Mouse (Mus musculus) heart, postnatal 0 days (tissue): Measurements from ENCODE around the gene Pold2. TPM values are rescaled to one million over a fixed set of nuclear protein-coding genes. Genes with fewer than 3 reads are reported as not detected.
A peak's percentile ranks its signal among the peaks of the same experiment; 100 is the strongest.

Source experiments
- ATAC-seq: fragments of 200-750 bp; cut with Nextera tagmentation; 2 replicates; pipeline ENCODE4 v1.8.0; 2017; ENCODE audit warnings: low read depth, moderate number of reproducible peaks, moderate library complexity; ENCODE audit not compliant: insufficient read depth
- DNase-seq: peaks from one replicate; pipeline ENCODE4 v3.0.0-alpha.2; 2016; ENCODE audit warnings: low spot score
- H3K27ac ChIP-seq: fragments of 300-500 bp; sonication (generic); 2 replicates; pipeline ENCODE4 v1.5.1; 2014; ENCODE audit warnings: low read depth, mild to moderate bottlenecking
- H3K27me3 ChIP-seq: fragments of 300-500 bp; sonication (generic); 2 replicates; pipeline ENCODE4 v1.6.1; 2014; ENCODE audit warnings: low read length, mixed read lengths; ENCODE audit not compliant: control insufficient read depth, insufficient read depth
- H3K36me3 ChIP-seq: fragments of 300-500 bp; sonication (generic); replicated peaks from 2 replicates; pipeline ENCODE4 v1.6.1; 2014; ENCODE audit warnings: low read length, mixed read lengths; ENCODE audit not compliant: control insufficient read depth, insufficient read depth
- H3K4me1 ChIP-seq: fragments of 300-500 bp; sonication (generic); 2 replicates; pipeline ENCODE4 v1.6.1; 2014; ENCODE audit warnings: antibody characterized with exemption; ENCODE audit not compliant: control insufficient read depth, insufficient read depth
- H3K4me2 ChIP-seq: fragments of 300-500 bp; sonication (generic); 2 replicates; pipeline ENCODE4 v1.6.1; 2014; ENCODE audit warnings: low read depth, mild to moderate bottlenecking, low read length, moderate library complexity
- H3K4me3 ChIP-seq: fragments of 300-500 bp; sonication (generic); 2 replicates; pipeline ENCODE4 v1.5.1; 2014; ENCODE audit warnings: low read depth, low read length
- H3K9ac ChIP-seq: fragments of 300-500 bp; sonication (generic); replicated peaks from 2 replicates; pipeline ENCODE4 v1.6.1; 2014; ENCODE audit warnings: low read depth, low read length, mixed read lengths
- H3K9me3 ChIP-seq: fragments of 300-500 bp; sonication (generic); replicated peaks from 2 replicates; pipeline ENCODE4 v1.6.1; 2016; ENCODE audit warnings: low read length; ENCODE audit not compliant: control insufficient read depth
- CTCF ChIP-seq: IDR thresholded peaks from 2 replicates; pipeline ENCODE4 v1.5.1; 2016; ENCODE audit warnings: antibody characterized with exemption, control low read depth, low read depth
- EP300 ChIP-seq: IDR thresholded peaks from 2 replicates; pipeline ENCODE4 v1.6.1; 2016; ENCODE audit warnings: antibody characterized with exemption, low read depth
- WGBS: fragments of 180-500 bp; shearing (Covaris S2); extraction: QIAGEN DNeasy Blood & Tissue Kit; methylation state at CpG from one replicate; pipeline ENCODE4 v1.1.7; 2014; 5-methylcytosine and 5-hydroxymethylcytosine counted together
- polyA plus RNA-seq: library from polyadenylated mRNA; unstranded; fragments of >200 nt; fragmentation: Nextera tagmentation; extraction: Ambion mirVana; gene quantifications from 2 replicates; pipeline ENCODE4 v1.2.1, GENCODE M21; 2015
- total RNA-seq: library from RNA; depleted of rRNA; stranded (reverse); fragments of >200 nt; gene quantifications from 2 replicates; pipeline ENCODE4 v1.2.3, GENCODE M21; 2014; ENCODE audit warnings: low replicate concordance

Pold2 gene
- total and polyA plus RNA-seq, 2 experiments from 2014 or later = 23.9 to 54.6 TPM

DNA sequence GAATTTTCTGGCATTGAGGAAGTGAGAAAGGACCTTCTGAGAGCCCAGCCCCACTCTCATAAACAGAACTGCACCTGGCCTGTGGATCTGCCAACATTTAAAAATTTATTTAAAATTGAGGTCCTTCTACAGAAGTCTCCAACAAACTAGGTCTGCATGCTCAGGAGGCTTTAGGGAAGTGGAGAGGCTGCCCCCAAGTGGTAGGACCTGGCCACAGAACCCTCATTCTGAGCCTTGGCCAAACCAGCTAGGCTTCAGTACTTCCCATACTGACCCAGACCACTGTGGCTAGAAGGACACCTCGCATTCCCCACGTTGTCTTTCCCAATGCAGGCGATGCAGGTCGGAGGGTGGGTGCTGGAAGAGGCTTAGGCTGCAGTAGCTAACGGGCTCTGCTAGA is 34.5 kb upstream of the Pold2 start:
- Histone ChIP-seq H3K9ac (no peak overlapping the region), H3K9me3 (no peaks in the 10 kb centered on the region), H3K36me3 (no peaks in the 10 kb centered on the region), H3K4me2 (no peak overlapping the region), H3K4me3 (no peak overlapping the region), H3K4me1 (peaks cover 24% of the 10 kb centered on the region), H3K27ac (no peak overlapping the region), H3K27me3 (no peaks in the 10 kb centered on the region)
- TF ChIP-seq CTCF = peak; percentile 84
- no peak for TF ChIP-seq EP300
- ATAC-seq (peak; percentile 65), DNase-seq (peak; percentile 52)
- 18% methylated on average over 5 of the region's 5 CpGs for WGBS

- Histone ChIP-seq H3K9me3 (no peaks in the 10 kb centered on the region), H3K9ac (no peak overlapping the region), H3K4me2 (no peak overlapping the region), H3K4me3 (no peak overlapping the region), H3K36me3 (no peaks in the 10 kb centered on the region), H3K4me1 (0 out of 2 replicates have a peak, but pooled peaks cover 5% of the 10 kb centered on the region), H3K27me3 (no peaks in the 10 kb centered on the region), H3K27ac (no peak overlapping the region)
- 62% methylated on average over 4 of the region's 4 CpGs for WGBS
- DNase-seq (no peak), ATAC-seq (no peak)
- TF ChIP-seq EP300 (no peak), CTCF (no peak)
Observed at GRCm38 (mm10) chr11:5908642-5909041, 30.6 kb upstream of the Pold2 start.

GRCm38 (mm10) chr11:5907096-5907495 is 29.0 kb upstream of the Pold2 start:
- DNase-seq = no peak
- Histone ChIP-seq H3K27ac (no peak overlapping the region), H3K27me3 (0 out of 2 replicates have a peak, but pooled peaks cover 7% of the 10 kb centered on the region), H3K4me2 (no peak overlapping the region), H3K4me3 (no peak overlapping the region), H3K36me3 (no peaks in the 10 kb centered on the region), H3K9me3 (no peaks in the 10 kb centered on the region), H3K9ac (no peak overlapping the region), H3K4me1 (no peaks in the 10 kb centered on the region)
- TF ChIP-seq CTCF = no peak
- no peak for TF ChIP-seq EP300
- no peak for ATAC-seq
- WGBS = 78% methylated on average over 5 of the region's 5 CpGs

DNA sequence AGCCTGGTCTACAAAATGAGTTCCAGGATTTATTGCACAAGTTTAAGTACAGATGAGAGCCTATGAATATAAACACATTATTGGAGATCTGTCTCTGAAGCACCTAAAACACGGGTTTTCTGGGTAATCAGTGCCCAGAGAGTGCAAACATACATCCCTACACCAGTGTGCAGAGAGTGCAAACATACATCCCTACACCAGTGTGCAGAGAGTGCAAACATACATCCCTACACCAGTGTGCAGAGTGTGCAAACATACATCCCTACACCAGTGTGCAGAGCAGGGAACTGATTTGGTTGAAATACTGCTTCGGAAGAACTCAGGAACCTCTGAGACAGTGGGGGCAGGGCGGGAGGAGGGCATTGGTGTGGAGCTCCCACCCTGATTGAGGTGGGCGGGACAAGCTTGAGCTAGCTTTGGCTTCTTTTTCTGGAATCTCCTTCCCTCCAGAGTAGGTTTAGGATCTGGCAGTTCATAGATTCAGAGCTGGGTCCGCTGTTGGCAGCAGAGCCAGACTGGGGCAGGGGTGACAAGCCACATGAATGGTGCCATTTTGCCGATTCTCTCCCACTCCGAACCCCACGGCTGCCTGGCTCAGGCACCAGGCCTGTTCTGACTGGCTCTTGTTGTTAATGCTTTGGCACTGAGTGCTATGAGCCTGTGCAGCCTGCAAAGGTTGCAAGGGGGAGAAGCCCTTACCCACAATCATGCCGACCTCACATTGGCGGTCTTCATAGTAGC is 27.9 kb upstream of the Pold2 start:
- H3K27me3 ChIP-seq = 0 out of 2 replicates have a peak, but pooled peaks cover 7% of the 10 kb centered on the region
- DNase-seq (no peak), ATAC-seq (no peak)
- 80% methylated on average over 10 of the region's 10 CpGs for WGBS
- no peaks in the 10 kb centered on the region for H3K9me3 ChIP-seq
- H3K9ac ChIP-seq = no peak overlapping the region
- TF ChIP-seq EP300 = no peak
- no peak for TF ChIP-seq CTCF
- H3K4me3 ChIP-seq = no peak overlapping the region
- no peaks in the 10 kb centered on the region for H3K36me3 ChIP-seq
- H3K4me2 ChIP-seq = no peak overlapping the region
- no peak overlapping the region for H3K27ac ChIP-seq
- no peaks in the 10 kb centered on the region; the same call in 1 of the 2 replicates for H3K4me1 ChIP-seq

DNA sequence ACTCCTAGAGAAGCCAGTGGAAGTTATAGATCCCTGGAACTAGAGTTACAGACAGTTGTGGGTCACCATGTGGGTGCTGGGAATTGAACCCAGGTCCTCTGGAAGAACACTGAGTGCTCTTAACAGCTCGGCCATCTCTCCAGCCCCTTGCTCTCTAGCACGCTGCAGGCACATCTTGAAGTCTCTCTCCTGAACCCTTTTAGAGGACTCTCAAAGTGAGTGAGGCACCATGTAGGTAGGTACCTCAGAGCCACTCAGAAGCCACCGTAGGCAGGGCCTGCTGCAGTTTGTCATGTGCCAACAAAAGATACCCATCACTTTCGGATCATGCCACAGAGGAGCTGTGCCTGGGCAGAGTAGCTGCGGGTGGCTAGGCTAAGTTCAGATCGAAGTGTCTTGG is 26.8 kb upstream of the Pold2 start:
- H3K9ac ChIP-seq = no peak overlapping the region
- H3K36me3 ChIP-seq = no peaks in the 10 kb centered on the region
- WGBS = 91% methylated on average over 6 of the region's 6 CpGs
- DNase-seq (no peak), ATAC-seq (no peak)
- no peak overlapping the region for H3K27ac ChIP-seq
- TF ChIP-seq CTCF (no peak), EP300 (no peak)
- no peak overlapping the region for H3K4me3 ChIP-seq
- no peaks in the 10 kb centered on the region; the same call in 1 of the 2 replicates for H3K4me1 ChIP-seq
- no peaks in the 10 kb centered on the region for H3K9me3 ChIP-seq
- 0 out of 2 replicates have a peak, but pooled peaks cover 7% of the 10 kb centered on the region for H3K27me3 ChIP-seq
- H3K4me2 ChIP-seq = no peak overlapping the region

GRCm38 (mm10) chr11:5904357-5904756 is 26.3 kb upstream of the Pold2 start:
- Histone ChIP-seq H3K4me2 (no peak overlapping the region), H3K27me3 (0 out of 2 replicates have a peak, but pooled peaks cover 7% of the 10 kb centered on the region), H3K36me3 (no peaks in the 10 kb centered on the region), H3K27ac (no peak overlapping the region), H3K9me3 (no peaks in the 10 kb centered on the region), H3K4me3 (no peak overlapping the region), H3K9ac (no peak overlapping the region), H3K4me1 (no peaks in the 10 kb centered on the region; the same call in 1 of the 2 replicates)
- no peak for ATAC-seq
- TF ChIP-seq CTCF = no peak
- TF ChIP-seq EP300 = no peak
- 93% methylated on average over 19 of the region's 19 CpGs for WGBS
- DNase-seq = no peak
